Mouse (Mus musculus) 416B (cell line): Measurements from ENCODE around the gene Myo10.

Source experiments
- DNase-seq: peaks from one replicate; pipeline ENCODE4 v3.0.0; 2011; ENCODE audit warnings: low read depth

Myo10 gene

GRCm38 (mm10) chr15:25724549-25724948, 102.2 kb downstream of the Myo10 start:
- no peak for DNase-seq

- peak; percentile 86 for DNase-seq
These were observed 104.5 kb downstream of the Myo10 start for GRCm38 (mm10) chr15:25726814-25727213.

DNA sequence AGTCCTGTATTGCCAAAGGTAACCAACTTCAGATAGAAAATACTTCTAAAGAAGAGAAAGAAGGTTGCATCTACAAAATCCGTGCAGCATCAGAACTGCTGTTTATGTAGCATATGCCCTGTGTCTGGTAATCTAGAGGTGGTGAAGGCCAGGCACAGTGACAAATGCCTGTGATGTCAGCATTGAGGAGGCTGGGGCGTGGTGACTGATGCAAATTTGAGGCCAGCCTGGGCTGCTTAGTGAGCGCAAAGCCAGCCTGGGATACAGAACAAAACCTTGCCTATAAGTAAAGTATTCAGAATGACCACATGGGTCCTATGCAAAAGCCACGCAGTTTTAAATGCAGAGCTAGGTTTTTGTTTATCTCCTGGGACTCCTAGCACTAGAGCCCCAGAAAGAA, 106.2 kb downstream of the Myo10 start:
- no peak for DNase-seq

DNA sequence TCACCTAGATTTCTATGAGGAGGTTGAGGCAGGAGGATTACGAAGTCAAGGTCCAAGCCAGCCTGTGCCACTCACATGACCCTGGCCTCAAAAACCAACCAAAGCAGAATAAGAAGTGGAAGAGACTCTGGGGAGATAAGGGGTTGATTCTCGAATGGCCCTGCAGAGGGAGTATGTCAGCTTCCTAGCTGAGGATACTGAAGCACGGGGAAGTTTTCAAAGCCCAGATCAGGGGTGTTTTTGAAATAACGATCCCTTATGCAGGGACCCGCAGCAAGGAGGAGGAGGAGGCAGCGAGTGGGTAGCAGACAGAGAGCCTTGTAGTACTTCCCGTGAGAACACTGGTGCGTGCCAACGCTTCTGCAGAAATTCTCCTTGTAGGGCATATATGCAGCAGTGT, 108.7 kb downstream of the Myo10 start:
- no peak for DNase-seq

GRCm38 (mm10) chr15:25732758-25733428, 110.6 kb downstream of the Myo10 start:
- DNase-seq = peak; percentile 43

DNA sequence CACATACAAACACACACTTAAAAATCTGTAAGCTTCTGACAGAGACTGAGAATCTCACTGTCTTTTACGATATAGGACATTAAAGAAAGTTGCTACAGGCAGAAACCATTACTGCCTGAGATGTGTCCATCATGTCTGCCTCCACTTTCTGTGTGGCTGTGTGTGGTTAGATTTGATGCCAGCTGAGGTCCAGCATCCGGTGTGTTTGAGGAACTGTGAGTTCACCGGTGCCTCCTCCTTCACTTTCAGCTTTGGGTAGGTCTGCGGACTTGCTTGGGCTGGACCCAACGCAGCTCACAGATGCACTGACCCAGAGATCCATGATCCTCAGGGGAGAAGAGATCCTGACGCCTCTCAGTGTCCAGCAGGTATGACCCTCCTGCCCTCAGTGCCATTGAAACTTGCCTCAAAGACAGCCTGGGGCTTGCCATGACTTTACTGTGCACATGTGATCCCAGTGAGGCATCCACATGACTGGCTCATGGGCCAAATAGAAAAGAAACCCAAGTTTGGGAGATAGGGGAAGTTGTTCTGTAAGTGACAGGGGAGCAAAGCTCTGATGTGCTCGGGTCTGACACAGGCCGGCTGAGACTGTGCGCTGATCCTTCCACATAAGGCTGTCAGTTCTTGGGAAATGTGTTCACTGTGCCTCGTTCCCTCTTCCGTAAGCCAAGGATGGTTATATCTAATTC, 111.6 kb downstream of the Myo10 start:
- no peak for DNase-seq

DNA sequence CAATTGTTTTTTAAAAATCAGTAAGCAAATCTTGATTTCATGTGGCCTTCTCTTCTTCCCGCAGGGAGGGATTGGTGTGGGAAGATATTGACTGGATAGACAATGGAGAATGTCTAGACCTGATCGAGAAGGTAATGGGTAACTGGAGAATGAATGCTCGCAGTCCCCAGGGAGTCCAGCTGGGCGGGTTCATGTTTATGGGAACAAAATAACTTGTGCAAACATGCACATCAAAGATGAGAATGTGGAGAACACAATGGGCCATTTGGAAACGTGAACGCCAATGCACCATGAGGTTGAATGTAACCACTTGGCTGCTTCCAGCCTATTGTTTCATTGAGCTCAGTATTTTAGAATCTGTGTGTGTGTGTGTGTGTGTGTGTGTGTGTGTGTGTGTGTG, 114.2 kb downstream of the Myo10 start:
- DNase-seq = no peak

DNA sequence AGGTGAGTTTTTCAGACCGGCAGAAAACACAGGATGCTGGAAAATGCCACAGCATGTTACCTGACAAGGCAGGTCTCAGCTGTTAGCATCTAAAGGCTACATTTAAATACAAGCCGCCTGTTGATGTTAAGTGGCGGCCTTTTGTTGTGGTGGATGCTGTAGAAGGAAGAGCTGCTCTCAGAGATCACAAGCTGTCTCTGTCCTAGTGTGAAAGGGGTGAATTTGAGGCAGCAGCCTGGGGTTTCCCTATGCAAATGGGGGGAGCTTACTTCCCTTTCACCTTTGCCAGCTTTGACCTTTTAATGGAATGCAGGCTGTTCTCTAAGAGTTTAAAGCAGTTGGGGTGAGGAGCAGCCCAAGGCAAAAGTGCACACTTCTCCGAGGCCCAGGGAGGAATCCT, 117.9 kb downstream of the Myo10 start:
- no peak for DNase-seq

GRCm38 (mm10) chr15:25742196-25742595, 119.9 kb downstream of the Myo10 start:
- no peak for DNase-seq

DNA sequence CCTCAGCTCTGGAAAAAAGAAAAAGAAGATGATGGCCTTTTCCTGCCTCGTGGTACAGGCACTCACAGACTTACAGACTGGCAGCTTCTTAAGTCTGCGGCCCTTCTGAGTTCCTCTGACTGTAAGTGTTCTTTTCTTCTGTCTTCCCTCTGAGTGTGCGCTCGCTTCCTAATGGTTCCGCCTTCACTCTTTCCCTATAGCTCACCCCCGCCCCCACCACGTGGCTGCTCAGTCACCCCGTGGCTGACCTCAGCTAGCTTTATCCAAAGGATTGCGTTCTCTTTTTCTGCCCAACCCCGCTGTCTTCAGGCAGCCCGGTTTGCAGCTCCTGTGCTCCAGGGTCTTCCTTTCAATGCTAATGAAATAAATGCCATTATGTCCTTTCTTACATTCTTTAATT, 129.2 kb downstream of the Myo10 start:
- no peak for DNase-seq

DNA sequence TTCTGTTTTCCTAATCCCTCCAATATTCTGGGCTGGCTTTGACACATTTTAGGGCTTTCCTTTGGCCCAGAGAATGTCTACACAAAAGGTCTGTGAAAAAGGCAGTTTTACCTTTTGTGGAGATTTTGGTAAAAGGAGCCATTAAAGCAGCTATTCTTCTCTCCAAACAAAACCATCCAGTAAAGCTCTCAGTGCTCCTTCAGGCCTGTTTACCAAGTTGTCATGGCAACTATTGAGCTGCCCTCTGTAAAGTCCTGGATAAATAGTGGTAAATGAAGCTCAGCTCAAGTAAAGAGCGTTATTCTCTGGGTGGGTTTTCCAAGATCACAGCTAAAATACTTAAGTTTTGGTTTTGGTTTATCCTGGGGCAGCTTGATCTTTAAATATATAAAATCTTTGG, 130.3 kb downstream of the Myo10 start:
- DNase-seq = no peak

GRCm38 (mm10) chr15:25753003-25753402, 130.7 kb downstream of the Myo10 start:
- DNase-seq = no peak

GRCm38 (mm10) chr15:25753878-25754277, 131.6 kb downstream of the Myo10 start:
- no peak for DNase-seq

DNA sequence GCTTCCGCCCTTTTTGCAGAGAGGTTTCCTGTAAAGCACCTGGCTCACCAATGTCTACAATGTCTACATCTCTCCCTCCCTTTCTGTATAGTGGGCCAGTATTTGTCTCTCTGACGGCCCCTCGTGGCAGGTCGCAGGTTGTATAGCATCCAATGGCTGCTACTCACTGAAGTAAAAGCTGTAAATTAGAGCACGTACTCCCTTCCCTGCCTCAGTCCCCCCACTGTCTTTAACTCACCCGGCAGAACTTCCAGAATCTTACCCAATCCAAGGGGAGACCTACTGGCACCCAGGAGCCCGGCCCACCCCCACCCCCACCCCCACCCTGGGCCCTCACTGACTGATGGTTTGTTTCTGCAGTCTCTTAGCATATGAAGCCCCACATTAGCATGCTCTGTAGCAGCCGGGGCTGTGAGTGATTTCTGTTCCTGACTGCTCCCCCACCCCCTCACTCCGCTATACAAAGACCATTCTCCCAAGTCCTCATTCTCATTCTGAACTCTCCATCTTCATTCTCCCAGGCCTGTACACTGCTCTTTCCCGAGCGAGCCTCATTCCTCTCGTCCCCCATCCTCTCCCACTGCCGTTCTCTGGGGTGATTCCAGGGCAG, 132.1 kb downstream of the Myo10 start:
- no peak for DNase-seq

GRCm38 (mm10) chr15:25755536-25755935, 133.2 kb downstream of the Myo10 start:
- no peak for DNase-seq

DNA sequence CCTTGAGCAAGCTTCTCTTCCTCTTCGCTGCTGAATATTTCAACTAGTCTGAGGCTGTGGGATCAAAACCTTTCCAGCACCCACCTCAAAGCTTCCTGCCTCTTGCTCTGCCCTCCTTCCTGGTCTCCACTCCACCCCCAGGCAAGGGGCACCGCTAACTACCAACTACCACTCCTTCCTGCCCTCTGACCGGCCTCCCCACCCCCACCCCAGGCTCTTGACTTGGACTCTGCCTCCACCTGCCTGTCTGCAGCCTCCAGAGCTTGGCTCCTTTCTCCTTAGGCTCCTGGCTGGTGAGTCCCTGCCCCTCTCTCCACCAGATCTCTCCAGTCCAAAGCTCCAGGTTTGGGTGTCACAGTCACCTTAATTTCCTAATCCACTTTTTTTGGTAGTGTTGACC, 133.7 kb downstream of the Myo10 start:
- DNase-seq = peak; percentile 36

- DNase-seq = no peak
These were observed 135.7 kb downstream of the Myo10 start for GRCm38 (mm10) chr15:25758037-25758436.

- no peak for DNase-seq
These were observed 136.3 kb downstream of the Myo10 start for GRCm38 (mm10) chr15:25758500-25759086.

- DNase-seq = no peak
These were observed 138.0 kb downstream of the Myo10 start for GRCm38 (mm10) chr15:25760304-25760703.

DNA sequence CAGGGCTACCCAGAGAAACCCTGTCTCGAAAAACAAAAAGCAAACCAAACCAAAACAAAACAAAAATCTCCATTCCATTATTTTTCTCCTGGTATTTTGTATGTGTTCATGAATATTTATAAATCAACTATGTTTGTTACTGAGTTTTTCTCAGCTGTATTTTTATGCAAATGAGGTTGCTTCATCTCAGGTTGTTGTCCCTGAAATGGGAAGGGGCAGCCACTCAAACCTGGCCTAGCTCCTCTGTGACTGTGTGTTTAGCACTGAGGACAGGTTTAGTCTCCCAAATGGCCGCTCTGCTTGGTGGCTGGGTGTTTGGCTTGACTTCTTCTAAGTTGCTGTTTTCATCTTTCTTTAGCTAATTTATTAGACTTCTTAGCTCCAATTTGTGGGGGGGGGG, 138.7 kb downstream of the Myo10 start:
- DNase-seq = no peak

GRCm38 (mm10) chr15:25761800-25762211, 139.5 kb downstream of the Myo10 start:
- no peak for DNase-seq

- no peak for DNase-seq
These were observed 140.0 kb downstream of the Myo10 start for GRCm38 (mm10) chr15:25762306-25762705.

GRCm38 (mm10) chr15:25763106-25763505, 140.8 kb downstream of the Myo10 start:
- DNase-seq = no peak
